Mouse (Mus musculus) embryonic stem cell, embryonic (primary cell): ENCODE results near the gene Fam234b.

ENCODE experiments used
- CTCF ChIA-PET, 4 experiments: fragments of 300-600 bp in 2 of 4; fragments of 350-600 bp in 2 of 4; sonication (Branson Sonifier 250); formaldehyde crosslinking; loops; one replicate each; lab custom pipeline; 2022; ENCODE audit warnings: inconsistent platforms in 2 of 4; lab: Charles Lee
- POLR2A ChIA-PET, 4 experiments: fragments of 300-600 bp in 2 of 4; fragments of 350-600 bp in 2 of 4; sonication (Branson Sonifier 250); formaldehyde crosslinking; loops; one replicate each; lab custom pipeline; 2022; ENCODE audit warnings: antibody characterized with exemption in 4 of 4, inconsistent platforms in 1 of 4; lab: Charles Lee

Fam234b gene

GRCm38 (mm10) chr6:135198726-135199125 lies 949 bp downstream of the Fam234b start:
- CTCF ChIA-PET: no interaction called here

GRCm38 (mm10) chr6:135200122-135200957 lies 2.6 kb downstream of the Fam234b start:
- ChIA-PET POLR2A (interaction anchor here in 2 of 4 experiments (1.1 to 1.2 kb wide), 3 partner anchors 9 to 33 kb away, joined by 3 to 4 read pairs (median 3); no protein-coding TSS in a partner anchor), CTCF (interaction anchor here in 2 of 4 experiments (0.6 to 1.2 kb wide), 3 partner anchors 50 to 169 kb away, joined by 3 to 4 read pairs (median 4); no protein-coding TSS in a partner anchor)

More at GRCm38 (mm10) chr6:135198726-135199125, 949 bp downstream of the Fam234b start:
- POLR2A ChIA-PET: interaction anchor here in 2 of 4 experiments (0.5 to 1.0 kb wide), 3 partner anchors 14 to 1208 kb away, joined by 3 to 4 read pairs (median 3); no protein-coding TSS in a partner anchor

GRCm38 (mm10) chr6:135202668-135203067 lies 4.9 kb downstream of the Fam234b start:
- ChIA-PET POLR2A (interaction anchor here in 3 of 4 experiments (0.6 to 1.4 kb wide), 7 partner anchors 9 to 338 kb away, joined by 3 to 8 read pairs (median 4); no protein-coding TSS in a partner anchor), CTCF (interaction anchor here (0.6 to 1.5 kb wide), 12 partner anchors 11 to 340 kb away, joined by 3 to 5 read pairs (median 3); no protein-coding TSS in a partner anchor)

DNA sequence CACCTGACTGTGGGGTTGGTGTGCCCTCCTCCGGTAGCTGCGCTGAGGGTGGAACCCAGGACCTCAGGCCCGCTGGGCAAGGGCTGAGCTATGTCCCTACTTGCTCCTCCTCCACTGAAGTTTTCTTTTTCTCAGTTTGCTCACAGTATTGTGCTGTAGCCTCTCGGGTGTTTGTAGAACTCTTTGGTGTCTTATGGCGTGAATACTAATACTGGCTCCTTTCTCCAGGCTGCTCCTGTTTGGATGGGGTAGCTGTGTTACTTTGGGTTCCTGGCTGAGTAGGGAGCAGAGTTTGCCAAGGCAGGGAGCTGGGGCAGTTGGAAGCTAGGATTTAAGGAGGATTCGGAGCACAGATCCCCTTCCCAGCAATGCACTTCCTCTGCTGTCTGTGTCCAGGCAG lies 6.0 kb downstream of the Fam234b start:
- ChIA-PET POLR2A (interaction anchor here in 2 of 4 experiments (0.6 to 1.2 kb wide), 10 partner anchors 10 to 380 kb away, joined by 3 to 5 read pairs (median 3); no protein-coding TSS in a partner anchor), CTCF (interaction anchor here (0.6 to 1.5 kb wide), 9 partner anchors 11 to 583 kb away, joined by 3 to 7 read pairs (median 4); no protein-coding TSS in a partner anchor)

- POLR2A ChIA-PET: interaction anchor here in 1 of 4 experiments (0.6 to 1.2 kb wide), 2 partner anchors 36 to 276 kb away, joined by 3 to 4 read pairs; no protein-coding TSS in a partner anchor
Observed at GRCm38 (mm10) chr6:135204869-135205268, 7.1 kb downstream of the Fam234b start.

DNA sequence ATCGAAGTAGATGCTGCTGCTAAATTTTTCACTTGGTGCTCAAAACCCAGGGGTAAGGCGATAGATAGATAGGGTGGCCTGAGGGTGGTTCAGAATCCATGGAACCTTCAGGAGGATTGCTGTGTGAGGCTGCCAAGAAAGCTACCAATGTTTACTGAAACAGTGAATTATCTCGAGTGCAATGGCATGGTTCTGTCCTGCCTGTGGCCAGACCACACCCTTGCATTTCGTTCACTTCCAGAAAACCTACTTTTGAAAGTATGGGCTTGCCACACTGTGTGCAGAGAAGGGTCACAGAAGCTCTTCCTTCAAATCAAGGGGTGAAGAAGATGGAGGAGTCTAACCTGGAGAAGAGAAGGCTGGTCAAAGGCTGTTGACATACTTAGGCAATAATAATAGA lies 8.0 kb downstream of the Fam234b start:
- ChIA-PET CTCF (interaction anchor here in 1 of 4 experiments (1.4 kb wide), 1 partner anchor 31 kb away, joined by 3 read pairs; no protein-coding TSS in a partner anchor), POLR2A (interaction anchor here in 1 of 4 experiments (0.5 kb wide), 1 partner anchor 326 kb away, joined by 3 read pairs; no protein-coding TSS in a partner anchor)

More at GRCm38 (mm10) chr6:135204869-135205268, 7.1 kb downstream of the Fam234b start:
- CTCF ChIA-PET: no interaction called here

- ChIA-PET POLR2A (interaction anchor here in 2 of 4 experiments (0.6 to 1.3 kb wide), 2 partner anchors 9 to 10 kb away, joined by 3 to 10 read pairs; partner anchors contain the start of genes Fam234b (in 1 of the 2) and Hebp1 (in 1 of the 2)), CTCF (interaction anchor here in 1 of 4 experiments (1.4 kb wide), 1 partner anchor 30 kb away, joined by 3 read pairs; no protein-coding TSS in a partner anchor)
Observed at GRCm38 (mm10) chr6:135206909-135207308, 9.1 kb downstream of the Fam234b start.

GRCm38 (mm10) chr6:135211169-135211568 lies 13.4 kb downstream of the Fam234b start:
- POLR2A ChIA-PET: no interaction called here
- CTCF ChIA-PET: interaction anchor here in 1 of 4 experiments (0.5 kb wide), 1 partner anchor 82 kb away, joined by 3 read pairs; no protein-coding TSS in a partner anchor

DNA sequence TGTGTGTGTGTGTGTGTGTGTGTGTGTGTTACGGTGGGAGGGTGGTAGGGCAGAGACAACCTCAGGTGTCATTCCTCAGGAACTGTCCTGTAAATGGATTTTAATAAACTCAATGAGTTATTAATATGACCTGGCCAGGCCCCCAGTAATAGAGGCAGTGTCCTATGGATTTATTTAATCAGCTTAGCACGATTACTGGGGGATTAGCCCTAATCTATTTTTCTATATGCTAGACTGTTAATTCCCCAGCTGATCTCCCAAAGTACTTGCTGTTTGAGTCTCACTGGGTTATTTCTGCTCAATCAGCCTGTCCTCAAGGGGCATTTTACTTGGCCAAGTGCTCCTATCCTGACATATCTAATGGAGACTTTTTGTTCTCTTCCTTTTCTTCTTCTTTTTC lies 14.9 kb downstream of the Fam234b start:
- POLR2A ChIA-PET: interaction anchor here in 1 of 4 experiments (0.7 kb wide), 1 partner anchor 24 kb away, joined by 3 read pairs; no protein-coding TSS in a partner anchor
- CTCF ChIA-PET: no interaction called here

DNA sequence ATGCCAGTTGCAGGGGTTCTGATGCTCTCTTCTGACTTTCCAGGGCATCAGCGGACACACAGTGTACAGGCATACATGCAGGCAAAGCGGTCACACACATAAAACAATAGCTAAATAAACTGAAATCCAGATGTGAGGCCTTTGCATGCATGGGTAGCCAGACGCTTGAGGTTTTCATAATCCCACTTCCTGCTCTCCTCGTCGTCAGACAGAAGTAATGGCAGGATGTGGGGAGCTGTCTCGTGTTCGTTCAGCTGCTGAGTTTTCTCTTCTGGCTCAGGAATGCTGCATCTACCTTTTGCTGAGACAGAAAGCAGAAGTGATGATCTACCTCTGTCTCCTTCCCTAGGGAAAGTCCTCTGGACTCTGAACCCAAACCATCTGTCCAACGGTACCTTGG lies 20.6 kb downstream of the Fam234b start:
- POLR2A ChIA-PET: interaction anchor here in 1 of 4 experiments (1.0 to 2.2 kb wide), 4 partner anchors 8 to 46 kb away, joined by 3 to 5 read pairs (median 3); no protein-coding TSS in a partner anchor
- CTCF ChIA-PET: no interaction called here

GRCm38 (mm10) chr6:135219916-135220315 lies 22.1 kb downstream of the Fam234b start:
- ChIA-PET CTCF (interaction anchor here in 1 of 4 experiments (0.6 kb wide), 1 partner anchor 1134 kb away, joined by 4 read pairs; no protein-coding TSS in a partner anchor), POLR2A (interaction anchor here in 2 of 4 experiments (1.3 to 2.2 kb wide), 3 partner anchors 10 to 52 kb away, joined by 3 to 5 read pairs (median 3); no protein-coding TSS in a partner anchor)

- CTCF ChIA-PET: no interaction called here
- POLR2A ChIA-PET: no interaction called here
Observed at GRCm38 (mm10) chr6:135223786-135224416, 26.1 kb downstream of the Fam234b start.

- ChIA-PET POLR2A (no interaction called here), CTCF (interaction anchor here in 2 of 4 experiments (0.6 to 1.1 kb wide), 2 partner anchors 9 to 149 kb away, joined by 3 to 4 read pairs; no protein-coding TSS in a partner anchor)
Observed at GRCm38 (mm10) chr6:135228465-135228941, 30.7 kb downstream of the Fam234b start.

GRCm38 (mm10) chr6:135230586-135230985 lies 32.8 kb downstream of the Fam234b start:
- ChIA-PET CTCF (interaction anchor here in 1 of 4 experiments (0.8 kb wide), 1 partner anchor 171 kb away, joined by 10 read pairs; no protein-coding TSS in a partner anchor), POLR2A (interaction anchor here in 1 of 4 experiments (0.8 kb wide), 1 partner anchor 434 kb away, joined by 5 read pairs; no protein-coding TSS in a partner anchor)

- CTCF ChIA-PET: no interaction called here
Observed at GRCm38 (mm10) chr6:135232443-135233182, 34.8 kb downstream of the Fam234b start.

DNA sequence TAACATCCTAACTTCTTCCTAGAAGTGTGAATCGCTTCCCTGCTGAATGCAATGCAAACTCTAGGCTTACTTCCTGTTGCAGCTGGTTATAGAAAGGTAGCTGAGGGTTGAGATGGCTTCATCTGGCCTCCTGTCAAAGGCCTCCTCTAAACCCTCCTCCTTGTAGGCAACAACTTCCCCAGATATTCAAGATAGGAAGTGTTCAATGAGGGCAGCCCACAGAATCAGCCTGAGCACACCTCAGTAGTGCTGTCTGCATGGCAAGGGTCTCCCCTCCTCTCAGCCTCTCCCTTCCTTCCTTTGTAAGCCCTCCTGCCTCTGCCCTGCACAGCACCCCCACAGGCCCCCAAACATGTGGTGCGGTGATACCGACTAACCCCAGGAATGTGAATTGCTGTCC lies 38.0 kb downstream of the Fam234b start:
- ChIA-PET POLR2A (interaction anchor here in 1 of 4 experiments (1.5 kb wide), 1 partner anchor 67 kb away, joined by 3 read pairs; no protein-coding TSS in a partner anchor), CTCF (interaction anchor here in 1 of 4 experiments (1.1 kb wide), 1 partner anchor 80 kb away, joined by 3 read pairs; no protein-coding TSS in a partner anchor)

More at GRCm38 (mm10) chr6:135232443-135233182, 34.8 kb downstream of the Fam234b start:
- POLR2A ChIA-PET: no interaction called here

DNA sequence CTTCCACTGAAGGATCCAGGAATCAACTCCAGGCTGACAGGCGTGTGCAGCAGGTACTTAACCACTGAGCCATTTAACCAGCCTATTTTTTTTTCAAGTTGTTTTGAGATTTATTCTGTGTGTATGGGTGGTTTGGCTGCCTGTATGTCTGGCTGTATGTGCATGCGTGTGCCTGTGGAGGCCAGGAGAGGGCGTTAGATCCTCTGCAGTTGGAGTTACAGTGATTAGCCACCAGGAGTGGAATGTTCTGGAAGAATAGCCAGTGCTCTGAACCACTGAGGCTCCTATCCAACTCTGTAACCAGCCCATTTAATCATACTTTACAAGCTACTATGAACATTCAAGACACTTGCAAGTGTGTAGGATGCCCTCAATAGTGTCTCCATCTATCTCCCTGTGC lies 38.8 kb downstream of the Fam234b start:
- ChIA-PET POLR2A (interaction anchor here in 2 of 4 experiments (0.5 to 1.1 kb wide), 5 partner anchors 24 to 210 kb away, joined by 3 read pairs; partner anchors contain the start of gene Emp1 (in 1 of the 2)), CTCF (interaction anchor here (0.6 to 1.4 kb wide), 13 partner anchors 8 to 163 kb away, joined by 3 to 10 read pairs (median 4); partner anchors contain the start of genes Fam234b (in 1 of the 4) and Hebp1 (in 1 of the 4))
